Mouse (Mus musculus) c-Kit-positive CD71-negative TER-119-negative erythroid progenitor cells, embryonic 14.5 days (primary cell): ENCODE data around the gene Ccl21b.
"Not testable (repeated sequence)": the region's sequence is repeated elsewhere in the genome, so short reads cannot be mapped to it uniquely, and the experiment has no call there.

Source experiments
- DNase-seq: peaks from one replicate; pipeline ENCODE4 v3.0.0-alpha.2; 2013; ENCODE audit warnings: low read depth

Ccl21b gene

GRCm38 (mm10) chr4:42255467-42255866 lies at the start of gene Ccl21b:
Gene Ccl21b, plus strand, starts transcription at chr4:42255767.
- DNase-seq: not testable (repeated sequence)

DNA sequence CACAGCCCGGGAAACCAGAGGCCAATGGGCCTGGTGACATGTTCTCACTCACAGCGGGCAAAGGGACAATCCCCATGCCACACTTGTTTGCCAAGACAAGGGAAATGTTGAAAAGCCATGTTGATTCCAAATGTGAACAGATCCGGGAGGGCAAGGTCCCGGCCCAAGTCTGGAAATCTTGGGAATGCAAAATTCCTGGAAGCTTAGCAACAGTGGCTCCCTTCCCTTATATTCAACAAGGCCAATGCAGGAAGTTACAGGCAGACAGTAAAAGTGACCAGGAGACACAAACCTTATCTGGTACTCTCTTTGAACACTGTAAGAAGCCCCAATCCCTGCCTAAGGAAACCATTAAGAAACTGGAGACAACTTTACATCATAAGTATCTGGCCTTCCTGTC lies 15.2 kb upstream of the Ccl21b start, which contains the start of gene Gm10600:
Gm10600 (plus strand) TSS at position 301 of the 400 bp plus-strand sequence.
- DNase-seq: not testable (repeated sequence)

DNA sequence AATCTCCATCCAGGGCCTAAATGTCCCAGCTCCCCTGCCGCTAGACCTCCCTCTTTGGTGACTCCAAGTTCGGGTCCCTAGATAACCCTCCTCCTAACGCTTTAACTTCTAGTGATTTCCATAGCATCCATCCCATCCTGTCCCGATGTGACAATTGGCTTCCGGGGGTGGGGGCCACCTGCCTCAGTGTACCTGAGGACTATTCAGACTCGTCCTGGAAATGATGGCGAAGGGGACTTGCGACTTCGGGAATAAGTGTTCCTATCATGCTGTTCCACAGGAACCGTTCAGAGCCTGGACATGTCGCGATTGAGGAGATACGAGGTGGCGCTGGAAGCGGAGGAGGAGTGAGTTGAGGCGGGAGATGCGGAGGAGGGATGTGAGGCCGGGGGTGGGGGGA lies 38.4 kb downstream of the Ccl21b start, which contains the start of gene Gm21953:
Gm21953 (plus strand) TSS at position 301 of the 400 bp plus-strand sequence.
- DNase-seq: not testable (repeated sequence)
